14 mouse cellular contexts compared by ENCODE assay signal in the genomic region with DNA sequence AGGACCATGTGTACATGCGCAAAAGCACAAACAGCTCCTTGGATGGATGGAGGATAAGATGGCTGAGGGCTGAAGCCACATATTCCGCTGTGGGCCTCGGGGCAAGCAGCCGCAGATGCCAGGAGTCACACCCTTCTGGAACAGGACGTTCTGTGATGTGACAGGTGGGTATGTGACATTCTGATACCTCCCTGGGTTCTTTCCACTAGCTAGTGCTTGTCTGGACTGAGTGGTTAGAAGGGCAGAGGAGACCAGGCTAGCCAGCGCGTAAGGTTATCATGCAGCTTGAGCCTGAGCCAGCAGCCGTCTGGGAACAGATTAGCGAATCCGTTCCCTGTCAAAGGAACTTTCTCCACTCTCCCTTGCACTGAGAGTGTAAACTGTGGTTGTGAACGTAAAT.
"Had no signal": no experiment of that assay in that cellular context is flagged by ENCODE, and none has a peak within 500 bp of the region (broad histone marks: within the 10 kb centered on the region; RNA-seq: fewer than 3 reads in every experiment).

No protein-coding gene starts in this region.

- H3K9ac ChIP-seq: limb, embryonic 15.5 days; liver, embryonic 12.5 days; lung, embryonic 14.5 days; midbrain, embryonic 15.5 days; neural tube, embryonic 15.5 days had no signal

- H3K4me1 ChIP-seq: limb, embryonic 15.5 days; midbrain, embryonic 15.5 days; neural tube, embryonic 15.5 days had no signal

- H3K27ac ChIP-seq: left cerebral cortex, adult 2 months; limb, embryonic 15.5 days; liver, embryonic 12.5 days; midbrain, embryonic 15.5 days; neural tube, embryonic 15.5 days; stomach, postnatal 0 days had no signal

- H3K27me3 ChIP-seq: limb, embryonic 15.5 days; midbrain, embryonic 15.5 days; neural tube, embryonic 15.5 days had no signal

- H3K36me3 ChIP-seq: limb, embryonic 15.5 days; liver, embryonic 12.5 days; midbrain, embryonic 15.5 days; neural tube, embryonic 15.5 days had no signal

- ATAC-seq: liver, embryonic 12.5 days; midbrain, embryonic 15.5 days had no signal

- H3K9me3 ChIP-seq: limb, embryonic 15.5 days; midbrain, embryonic 15.5 days; neural tube, embryonic 15.5 days had no signal

- H3K4me3 ChIP-seq: left cerebral cortex, adult 2 months; limb, embryonic 15.5 days; liver, embryonic 12.5 days; midbrain, embryonic 15.5 days; neural tube, embryonic 15.5 days had no signal

- DNase-seq: kidney, adult 18-20 months; kidney, postnatal 14 days; lung, embryonic 14.5 days; lung, postnatal 10 days; lung, postnatal 4 days; right cerebral cortex, adult 18-20 months; right cerebral cortex, postnatal 4 days had no signal

- H3K4me2 ChIP-seq: limb, embryonic 15.5 days; liver, embryonic 12.5 days; lung, embryonic 14.5 days; midbrain, embryonic 11.5 days; midbrain, embryonic 15.5 days; neural tube, embryonic 15.5 days had no signal
